Mouse (Mus musculus) small intestine, adult 2 months (tissue): ENCODE results near the gene Grpel1. TPM values are rescaled to one million over a fixed set of nuclear protein-coding genes. Genes with fewer than 3 reads are reported as not detected.

Experiments
- H3K27ac ChIP-seq: fragments of 200-500 bp; 2 replicates; pipeline ENCODE4 v1.5.1; 2012; ENCODE audit warnings: low read depth, low read length, control low read depth, inconsistent platforms; ENCODE audit not compliant: insufficient read depth
- H3K27me3 ChIP-seq: fragments of 200-500 bp; 2 replicates; pipeline ENCODE4 v1.6.1; 2012; ENCODE audit warnings: mild to moderate bottlenecking, moderate library complexity, low read length, inconsistent platforms; ENCODE audit not compliant: control insufficient read depth, insufficient read depth
- H3K36me3 ChIP-seq: fragments of 200-500 bp; 2 replicates; pipeline ENCODE4 v1.6.1; 2012; ENCODE audit warnings: mild to moderate bottlenecking, low read length, control low read depth, inconsistent platforms; ENCODE audit not compliant: control insufficient read depth, insufficient read depth
- H3K4me1 ChIP-seq: fragments of 200-500 bp; 2 replicates; pipeline ENCODE4 v1.6.1; 2012; ENCODE audit warnings: low read length, inconsistent platforms, mixed read lengths; ENCODE audit not compliant: control insufficient read depth, insufficient read depth, insufficient read length
- H3K4me3 ChIP-seq: fragments of 200-500 bp; 2 replicates; pipeline ENCODE4 v1.5.1; 2012; ENCODE audit warnings: low read depth, mild to moderate bottlenecking, control low read depth, inconsistent platforms, low read length, moderate library complexity
- CTCF ChIP-seq: fragments of 200-500 bp; IDR thresholded peaks from 2 replicates; pipeline ENCODE4 v1.5.1; 2012; ENCODE audit warnings: low read depth, mild to moderate bottlenecking, control low read depth, inconsistent platforms, low read length, moderate library complexity, mixed read lengths; ENCODE audit not compliant: insufficient replicate concordance, insufficient read length; ENCODE audit errors: extremely low read depth
- POLR2A ChIP-seq: fragments of 200-500 bp; IDR thresholded peaks from 2 replicates; pipeline ENCODE4 v1.6.1; 2012; ENCODE audit warnings: low read depth, mild to moderate bottlenecking, control low read depth, inconsistent platforms, low read length, moderate library complexity
- WGBS: fragments of 180-500 bp; shearing (Covaris S2); methylation state at CpG from one replicate; pipeline ENCODE4 v1.1.7; 2018; 5-methylcytosine and 5-hydroxymethylcytosine counted together
- polyA plus RNA-seq: library from polyadenylated mRNA; depleted of rRNA; stranded (reverse); fragments of >200 nt; gene quantifications from 2 replicates; pipeline ENCODE4 v1.2.3, GENCODE M21; 2012; rRNA removed

The Grpel1 gene
- polyA plus RNA-seq, 1 experiment = 9.0 TPM

- Histone ChIP-seq H3K4me1 (no peaks in the 10 kb centered on the region), H3K27ac (no peak overlapping the region), H3K36me3 (peaks cover 66% of the 10 kb centered on the region), H3K4me3 (no peak overlapping the region), H3K27me3 (no peaks in the 10 kb centered on the region)
- no peak for TF ChIP-seq CTCF
- TF ChIP-seq POLR2A = no peak
- WGBS = 94% methylated on average over 2 of the region's 2 CpGs
Observed at GRCm38 (mm10) chr5:36510956-36511355, 46.2 kb downstream of the Grpel1 start.

GRCm38 (mm10) chr5:36515126-36515525, 50.3 kb downstream of the Grpel1 start:
- Histone ChIP-seq H3K27me3 (no peaks in the 10 kb centered on the region), H3K4me3 (no peak overlapping the region), H3K4me1 (no peaks in the 10 kb centered on the region), H3K27ac (no peak overlapping the region), H3K36me3 (peaks cover 60% of the 10 kb centered on the region)
- TF ChIP-seq POLR2A = no peak
- TF ChIP-seq CTCF = no peak
- WGBS = 86% methylated on average over 1 of the region's 1 CpGs

- H3K27ac ChIP-seq = no peak overlapping the region
- H3K36me3 ChIP-seq = peaks cover 60% of the 10 kb centered on the region
- no peaks in the 10 kb centered on the region for H3K4me1 ChIP-seq
- H3K27me3 ChIP-seq = no peaks in the 10 kb centered on the region
- 86% methylated on average over 5 of the region's 5 CpGs for WGBS
- no peak for TF ChIP-seq CTCF
- no peak for TF ChIP-seq POLR2A
- H3K4me3 ChIP-seq = no peak overlapping the region
Observed at GRCm38 (mm10) chr5:36515558-36515957, 50.8 kb downstream of the Grpel1 start.

GRCm38 (mm10) chr5:36517596-36517995, 52.8 kb downstream of the Grpel1 start:
- TF ChIP-seq POLR2A (no peak), CTCF (no peak)
- 91% methylated on average over 3 of the region's 3 CpGs for WGBS
- peaks cover 52% of the 10 kb centered on the region for H3K36me3 ChIP-seq
- no peaks in the 10 kb centered on the region for H3K27me3 ChIP-seq
- no peaks in the 10 kb centered on the region for H3K4me1 ChIP-seq
- no peak overlapping the region for H3K4me3 ChIP-seq
- no peak overlapping the region for H3K27ac ChIP-seq

GRCm38 (mm10) chr5:36519751-36520150, 55.0 kb downstream of the Grpel1 start:
- H3K27me3 ChIP-seq = no peaks in the 10 kb centered on the region
- H3K36me3 ChIP-seq = peaks cover 46% of the 10 kb centered on the region
- H3K4me1 ChIP-seq = no peaks in the 10 kb centered on the region
- TF ChIP-seq POLR2A = no peak
- TF ChIP-seq CTCF = no peak
- H3K27ac ChIP-seq = no peak overlapping the region
- H3K4me3 ChIP-seq = no peak overlapping the region
- WGBS = 90% methylated on average over 3 of the region's 3 CpGs

GRCm38 (mm10) chr5:36522782-36523181, 58.0 kb downstream of the Grpel1 start:
- Histone ChIP-seq H3K36me3 (peaks cover 41% of the 10 kb centered on the region), H3K27ac (no peak overlapping the region), H3K27me3 (no peaks in the 10 kb centered on the region), H3K4me3 (no peak overlapping the region), H3K4me1 (no peaks in the 10 kb centered on the region; the same call in 1 of the 2 replicates)
- TF ChIP-seq CTCF (no peak), POLR2A (no peak)
- 44% methylated on average over 2 of the region's 2 CpGs for WGBS

GRCm38 (mm10) chr5:36523219-36523703, 58.5 kb downstream of the Grpel1 start:
- no peaks in the 10 kb centered on the region; the same call in 1 of the 2 replicates for H3K4me1 ChIP-seq
- H3K36me3 ChIP-seq = peaks cover 38% of the 10 kb centered on the region
- no peaks in the 10 kb centered on the region for H3K27me3 ChIP-seq
- H3K4me3 ChIP-seq = no peak overlapping the region
- no peak overlapping the region for H3K27ac ChIP-seq
- TF ChIP-seq CTCF (no peak), POLR2A (no peak)
- 79% methylated on average over 5 of the region's 5 CpGs for WGBS

Other genes starting within 250 kb of the Grpel1 start
- 3.3 and 5.9 TPM in 2 replicates for gene Sorcs2, start 66.9 kb upstream of the Grpel1 start, polyA plus RNA-seq
- 7.0 and 8.6 TPM in 2 replicates for gene Tada2b, start 19.3 kb downstream of the Grpel1 start, polyA plus RNA-seq
- 0.03 TPM in 1 of 2 replicates, not detected in the other for gene Ccdc96, start 19.6 kb downstream of the Grpel1 start, polyA plus RNA-seq
- 21.1 and 21.7 TPM in 2 replicates for gene Tbc1d14, start 128.3 kb downstream of the Grpel1 start, polyA plus RNA-seq
- gene D5Ertd579e, start 231.0 kb downstream of the Grpel1 start, polyA plus RNA-seq = 14.4 and 27.4 TPM in 2 replicates